Mouse (Mus musculus): ENCODE measurements around the gene Tmem81.
"Not testable (repeated sequence)": the region's sequence is repeated elsewhere in the genome, so short reads cannot be mapped to it uniquely, and the experiment has no call there.

Gene Tmem81

GRCm38 (mm10) chr1:132506058-132506457, at the start of gene Tmem81:
Tmem81 (plus strand) TSS chr1:132506230.
- DNase-seq = no peak

- no peak for DNase-seq
These were observed 41.4 kb upstream of the Tmem81 start for GRCm38 (mm10) chr1:132464651-132465050.

GRCm38 (mm10) chr1:132468926-132469325, 37.1 kb upstream of the Tmem81 start:
- DNase-seq = no peak

- no peak for DNase-seq
These were observed 36.5 kb upstream of the Tmem81 start for GRCm38 (mm10) chr1:132469519-132469918.

- not testable (repeated sequence) for DNase-seq
These were observed 36.0 kb upstream of the Tmem81 start for GRCm38 (mm10) chr1:132470031-132470430.

GRCm38 (mm10) chr1:132471032-132471431, 35.0 kb upstream of the Tmem81 start:
- no peak for DNase-seq

GRCm38 (mm10) chr1:132471499-132471898, 34.5 kb upstream of the Tmem81 start:
- DNase-seq = no peak

GRCm38 (mm10) chr1:132472537-132472936, 33.5 kb upstream of the Tmem81 start:
- no peak for DNase-seq

GRCm38 (mm10) chr1:132474496-132474895, 31.5 kb upstream of the Tmem81 start:
- no peak for DNase-seq

GRCm38 (mm10) chr1:132476575-132476927, 29.5 kb upstream of the Tmem81 start:
- no peak for DNase-seq

GRCm38 (mm10) chr1:132476928-132477691, 28.9 kb upstream of the Tmem81 start, which contains the start of gene Rbbp5:
Rbbp5 (plus strand) TSS chr1:132477365.
- DNase-seq = peak; percentile 82 to 89

- no peak for DNase-seq
These were observed 26.6 kb upstream of the Tmem81 start for GRCm38 (mm10) chr1:132479438-132479837.

GRCm38 (mm10) chr1:132481619-132482018, 24.4 kb upstream of the Tmem81 start:
- DNase-seq = no peak

GRCm38 (mm10) chr1:132483234-132483633, 22.8 kb upstream of the Tmem81 start:
- DNase-seq = no peak

- no peak for DNase-seq
These were observed 22.3 kb upstream of the Tmem81 start for GRCm38 (mm10) chr1:132483759-132484158.

- no peak for DNase-seq
These were observed 5.5 kb upstream of the Tmem81 start for GRCm38 (mm10) chr1:132500535-132500934.

GRCm38 (mm10) chr1:132505155-132505554, 875 bp upstream of the Tmem81 start:
- DNase-seq = no peak

- DNase-seq = no peak
These were observed 626 bp downstream of the Tmem81 start for GRCm38 (mm10) chr1:132506656-132507055.

- no peak for DNase-seq
These were observed 3.7 kb downstream of the Tmem81 start for GRCm38 (mm10) chr1:132509771-132510170.

- DNase-seq = no peak
These were observed 5.5 kb downstream of the Tmem81 start for GRCm38 (mm10) chr1:132511521-132511920.

GRCm38 (mm10) chr1:132512106-132512505, 6.1 kb downstream of the Tmem81 start:
- no peak for DNase-seq

GRCm38 (mm10) chr1:132515339-132515738, 9.3 kb downstream of the Tmem81 start:
- no peak for DNase-seq

GRCm38 (mm10) chr1:132516776-132517175, 10.7 kb downstream of the Tmem81 start:
- no peak for DNase-seq

GRCm38 (mm10) chr1:132518621-132519020, 12.6 kb downstream of the Tmem81 start:
- DNase-seq = no peak

- no peak for DNase-seq
These were observed 13.7 kb downstream of the Tmem81 start for GRCm38 (mm10) chr1:132519734-132520133.

All from thymus, postnatal 36 days (tissue).